Mouse (Mus musculus) embryonic facial prominence, embryonic 11.5 days (tissue): ENCODE results near the gene Nhsl1. TPM values are rescaled to one million over a fixed set of nuclear protein-coding genes. Genes with fewer than 3 reads are reported as not detected.

Source experiments
- ATAC-seq: fragments of 200-750 bp; cut with Nextera tagmentation; replicated peaks from 2 replicates; pipeline ENCODE4 v1.8.0; 2017; ENCODE audit warnings: low read depth; ENCODE audit not compliant: insufficient number of reproducible peaks, low FRiP score, low TSS enrichment
- DNase-seq: peaks from one replicate; pipeline ENCODE4 v3.0.0-alpha.2; 2015; ENCODE audit warnings: low spot score
- H3K27ac ChIP-seq: fragments of 300-500 bp; sonication (generic); replicated peaks from 2 replicates; pipeline ENCODE4 v1.5.1; 2014; ENCODE audit warnings: mild to moderate bottlenecking, low read depth, low read length, control low read depth
- H3K27me3 ChIP-seq: fragments of 300-500 bp; sonication (generic); 2 replicates; pipeline ENCODE4 v1.6.1; 2014; ENCODE audit warnings: mild to moderate bottlenecking, low read length, moderate library complexity, mixed read lengths; ENCODE audit not compliant: control insufficient read depth, insufficient read depth
- H3K36me3 ChIP-seq: fragments of 300-500 bp; sonication (generic); replicated peaks from 2 replicates; pipeline ENCODE4 v1.6.1; 2014; ENCODE audit warnings: low read depth, mild to moderate bottlenecking, low read length, moderate library complexity, mixed read lengths; ENCODE audit not compliant: control insufficient read depth, insufficient read depth
- H3K4me1 ChIP-seq: fragments of 300-500 bp; sonication (generic); 2 replicates; pipeline ENCODE4 v1.6.1; 2014; ENCODE audit warnings: low read length, mixed read lengths; ENCODE audit not compliant: control insufficient read depth, insufficient read depth
- H3K4me2 ChIP-seq: fragments of 300-500 bp; sonication (generic); 2 replicates; pipeline ENCODE4 v1.6.1; 2014; ENCODE audit warnings: low read depth, mild to moderate bottlenecking, control low read depth, low read length, moderate library complexity
- H3K4me3 ChIP-seq: fragments of 300-500 bp; sonication (generic); 2 replicates; pipeline ENCODE4 v1.5.1; 2014; ENCODE audit warnings: low read depth, low read length, control low read depth
- H3K9ac ChIP-seq: fragments of 300-500 bp; sonication (generic); replicated peaks from 2 replicates; pipeline ENCODE4 v1.6.1; 2014; ENCODE audit warnings: mild to moderate bottlenecking, control low read depth, low read length
- H3K9me3 ChIP-seq: fragments of 300-500 bp; sonication (generic); replicated peaks from 2 replicates; pipeline ENCODE4 v1.6.1; 2016; ENCODE audit warnings: mild to moderate bottlenecking, low read length, inconsistent platforms, mixed read lengths; ENCODE audit not compliant: control insufficient read depth
- WGBS: fragments of 180-500 bp; shearing (Covaris S2); extraction: QIAGEN DNeasy Blood & Tissue Kit; methylation state at CpG from one replicate; pipeline ENCODE4 v1.1.7; 2014; 5-methylcytosine and 5-hydroxymethylcytosine counted together
- polyA plus RNA-seq: library from polyadenylated mRNA; unstranded; fragments of >200 nt; fragmentation: Nextera tagmentation; extraction: Ambion mirVana; gene quantifications from 2 replicates; pipeline ENCODE4 v1.2.1, GENCODE M21; 2014

Gene Nhsl1
- polyA plus RNA-seq, 1 experiment from 2014 or later = 12.5 TPM

GRCm38 (mm10) chr10:18370475-18371286 lies 51.9 kb downstream of the Nhsl1 start:
- peaks cover 7% of the 10 kb centered on the region; the same call in 1 of the 2 replicates for H3K4me1 ChIP-seq
- no peak overlapping the region for H3K4me2 ChIP-seq
- no peak overlapping the region for H3K9ac ChIP-seq
- no peak overlapping the region for H3K27ac ChIP-seq
- WGBS = 8% methylated on average over 17 of the region's 17 CpGs
- H3K9me3 ChIP-seq = no peaks in the 10 kb centered on the region
- H3K36me3 ChIP-seq = no peaks in the 10 kb centered on the region
- no peak overlapping the region for H3K4me3 ChIP-seq
- no peaks in the 10 kb centered on the region for H3K27me3 ChIP-seq
- DNase-seq (peak; percentile 61), ATAC-seq (peak; percentile 74)

- Histone ChIP-seq H3K4me1 (peaks cover 7% of the 10 kb centered on the region; the same call in 1 of the 2 replicates), H3K4me3 (no peak overlapping the region), H3K27me3 (no peaks in the 10 kb centered on the region), H3K4me2 (peak overlapping the region; percentile 8), H3K36me3 (no peaks in the 10 kb centered on the region), H3K27ac (no peak overlapping the region; the same call in 1 of the 2 replicates), H3K9me3 (no peaks in the 10 kb centered on the region), H3K9ac (no peak overlapping the region)
- 54% methylated on average over 13 of the region's 13 CpGs for WGBS
- peak; percentile 49 for DNase-seq
- no peak for ATAC-seq
Observed at GRCm38 (mm10) chr10:18371866-18372265, 53.1 kb downstream of the Nhsl1 start.

GRCm38 (mm10) chr10:18375301-18375700 lies 56.5 kb downstream of the Nhsl1 start:
- H3K4me1 ChIP-seq = peaks cover 7% of the 10 kb centered on the region; the same call in 1 of the 2 replicates
- H3K4me2 ChIP-seq = no peak overlapping the region
- no peak for DNase-seq
- no peaks in the 10 kb centered on the region for H3K36me3 ChIP-seq
- H3K27ac ChIP-seq = no peak overlapping the region
- H3K4me3 ChIP-seq = no peak overlapping the region
- H3K9ac ChIP-seq = no peak overlapping the region
- peak; percentile 64; the same call in 1 of the 2 replicates for ATAC-seq
- H3K27me3 ChIP-seq = no peaks in the 10 kb centered on the region
- WGBS = 34% methylated on average over 3 of the region's 3 CpGs
- H3K9me3 ChIP-seq = no peaks in the 10 kb centered on the region

GRCm38 (mm10) chr10:18384766-18385165 lies 66.0 kb downstream of the Nhsl1 start:
- 60% methylated on average over 2 of the region's 2 CpGs for WGBS
- ATAC-seq (no peak), DNase-seq (no peak)
- Histone ChIP-seq H3K4me3 (no peak overlapping the region), H3K4me2 (no peak overlapping the region), H3K27ac (no peak overlapping the region), H3K36me3 (no peaks in the 10 kb centered on the region), H3K9ac (no peak overlapping the region), H3K9me3 (no peaks in the 10 kb centered on the region), H3K4me1 (no peaks in the 10 kb centered on the region), H3K27me3 (no peaks in the 10 kb centered on the region)

GRCm38 (mm10) chr10:18386224-18386623 lies 67.4 kb downstream of the Nhsl1 start:
- no peak overlapping the region for H3K4me2 ChIP-seq
- ATAC-seq = no peak
- H3K9me3 ChIP-seq = no peaks in the 10 kb centered on the region
- DNase-seq = no peak
- H3K9ac ChIP-seq = no peak overlapping the region
- no peak overlapping the region for H3K4me3 ChIP-seq
- 55% methylated on average over 7 of the region's 7 CpGs for whole genome bisulfite sequencing
- no peaks in the 10 kb centered on the region for H3K27me3 ChIP-seq
- H3K4me1 ChIP-seq = no peaks in the 10 kb centered on the region
- no peak overlapping the region for H3K27ac ChIP-seq
- no peaks in the 10 kb centered on the region for H3K36me3 ChIP-seq

- ATAC-seq = no peak
- Histone ChIP-seq H3K9me3 (no peaks in the 10 kb centered on the region), H3K4me2 (no peak overlapping the region), H3K4me1 (no peaks in the 10 kb centered on the region), H3K36me3 (no peaks in the 10 kb centered on the region), H3K9ac (no peak overlapping the region), H3K27ac (no peak overlapping the region), H3K4me3 (no peak overlapping the region), H3K27me3 (no peaks in the 10 kb centered on the region)
- peak; percentile 89 for DNase-seq
- 47% methylated on average over 10 of the region's 10 CpGs for WGBS
Observed at GRCm38 (mm10) chr10:18388784-18389575, 70.2 kb downstream of the Nhsl1 start.

GRCm38 (mm10) chr10:18390004-18390403 lies 71.2 kb downstream of the Nhsl1 start:
- H3K9me3 ChIP-seq = no peaks in the 10 kb centered on the region
- no peak overlapping the region for H3K4me2 ChIP-seq
- DNase-seq = no peak
- H3K4me3 ChIP-seq = no peak overlapping the region
- no peak overlapping the region for H3K9ac ChIP-seq
- no peak for ATAC-seq
- H3K4me1 ChIP-seq = no peaks in the 10 kb centered on the region
- H3K27ac ChIP-seq = no peak overlapping the region
- H3K27me3 ChIP-seq = no peaks in the 10 kb centered on the region
- no peaks in the 10 kb centered on the region for H3K36me3 ChIP-seq
- 90% methylated on average over 15 of the region's 15 CpGs for WGBS

- Histone ChIP-seq H3K36me3 (no peaks in the 10 kb centered on the region), H3K27me3 (no peaks in the 10 kb centered on the region), H3K4me2 (no peak overlapping the region), H3K27ac (no peak overlapping the region), H3K9me3 (no peaks in the 10 kb centered on the region), H3K4me3 (no peak overlapping the region), H3K4me1 (no peaks in the 10 kb centered on the region), H3K9ac (no peak overlapping the region)
- DNase-seq (peak; percentile 70), ATAC-seq (no peak)
- WGBS = 40% methylated on average over 5 of the region's 5 CpGs
Observed at GRCm38 (mm10) chr10:18391608-18392007, 72.8 kb downstream of the Nhsl1 start.
